Mouse (Mus musculus) liver, adult 2 months (tissue): ENCODE measurements around the gene Afm. TPM values are rescaled to one million over a fixed set of nuclear protein-coding genes. Genes with fewer than 3 reads are reported as not detected.
A peak's percentile ranks its signal among the peaks of the same experiment; 100 is the strongest.

ENCODE experiments used
- DNase-seq: peaks from one replicate; pipeline ENCODE4 v3.0.0-alpha.2; 2011; ENCODE audit warnings: low read depth, low spot score; ENCODE audit errors: extremely low read depth
- H3K27ac ChIP-seq: fragments of 200-500 bp; replicated peaks from 2 replicates; pipeline ENCODE4 v1.5.1; 2012; ENCODE audit warnings: low read depth, mild to moderate bottlenecking, control low read depth, inconsistent platforms, low read length; ENCODE audit not compliant: insufficient read depth
- H3K27me3 ChIP-seq: fragments of 200-500 bp; 2 replicates; pipeline ENCODE4 v1.6.1; 2012; ENCODE audit warnings: mild to moderate bottlenecking, moderate library complexity, low read length, inconsistent platforms; ENCODE audit not compliant: control insufficient read depth, insufficient read depth
- H3K36me3 ChIP-seq: fragments of 200-500 bp; 2 replicates; pipeline ENCODE4 v1.6.1; 2012; ENCODE audit warnings: low read length, inconsistent platforms; ENCODE audit not compliant: control insufficient read depth, insufficient read depth
- H3K4me1 ChIP-seq: fragments of 200-500 bp; 2 replicates; pipeline ENCODE4 v1.6.1; 2011; ENCODE audit warnings: low read length; ENCODE audit not compliant: control insufficient read depth, insufficient read depth
- H3K4me3 ChIP-seq: fragments of 200-500 bp; 2 replicates; pipeline ENCODE4 v1.5.1; 2011; ENCODE audit warnings: low read depth, mild to moderate bottlenecking, control low read depth, low read length, moderate library complexity; ENCODE audit not compliant: insufficient read depth
- H3K79me2 ChIP-seq: fragments of 200-500 bp; 2 replicates; pipeline ENCODE4 v1.6.1; 2012; ENCODE audit warnings: inconsistent platforms, mild to moderate bottlenecking, low read length, moderate library complexity; ENCODE audit not compliant: control insufficient read depth, insufficient read depth
- H3K9ac ChIP-seq: fragments of 200-500 bp; 2 replicates; pipeline ENCODE4 v1.6.1; 2012; ENCODE audit warnings: low read depth, mild to moderate bottlenecking, control low read depth, inconsistent platforms, low read length
- CTCF ChIP-seq: fragments of 200-500 bp; IDR thresholded peaks from 2 replicates; pipeline ENCODE4 v1.5.1; 2011; ENCODE audit warnings: low read depth, low read length, control low read depth
- POLR2A ChIP-seq: fragments of 200-500 bp; IDR thresholded peaks from 2 replicates; pipeline ENCODE4 v1.6.1; 2011; ENCODE audit warnings: low read length, control low read depth; ENCODE audit not compliant: insufficient read depth; ENCODE audit errors: extremely low read depth
- WGBS: fragments of 180-500 bp; shearing (Covaris S2); methylation state at CpG from one replicate; pipeline ENCODE4 v1.1.7; 2018; 5-methylcytosine and 5-hydroxymethylcytosine counted together
- polyA plus RNA-seq: library from polyadenylated mRNA; depleted of rRNA; stranded (reverse); fragments of >200 nt; gene quantifications from 2 replicates; pipeline ENCODE4 v1.2.3, GENCODE M21; 2012
- total RNA-seq: library from RNA; depleted of rRNA; stranded (reverse); fragments of >200 nt; gene quantifications from 2 replicates; pipeline ENCODE4 v1.2.3, GENCODE M21; 2014

The Afm gene
- total and polyA plus RNA-seq, 2 experiments = 108 to 234 TPM

GRCm38 (mm10) chr5:90556052-90556451 is 37.3 kb downstream of the Afm start:
- peaks cover 17% of the 10 kb centered on the region for H3K4me1 ChIP-seq
- H3K27me3 ChIP-seq = no peaks in the 10 kb centered on the region

GRCm38 (mm10) chr5:90560743-90561142 is 42.0 kb downstream of the Afm start, which contains the start of gene 5830473C10Rik:
5830473C10Rik (plus strand) TSS chr5:90561107.
- H3K27me3 ChIP-seq = no peaks in the 10 kb centered on the region
- peak within 1 kb of the TSS; percentile 100 for H3K27ac ChIP-seq
- WGBS = 22% methylated on average over 6 of the region's 6 CpGs
- H3K9ac ChIP-seq = peak within 1 kb of the TSS; percentile 91
- TF ChIP-seq POLR2A = no peak
- TF ChIP-seq CTCF = no peak
- peak; percentile 100 for DNase-seq
- H3K4me3 ChIP-seq = peak within 1 kb of the TSS; percentile 56
- H3K79me2 ChIP-seq = 0 out of 2 replicates have a peak, but pooled peaks cover 3% of the 10 kb centered on the region
- no peaks in the 10 kb centered on the region for H3K36me3 ChIP-seq
- H3K4me1 ChIP-seq = peaks cover 7% of the 10 kb centered on the region

More at GRCm38 (mm10) chr5:90556052-90556451, 37.3 kb downstream of the Afm start:
- no peak overlapping the region for H3K4me3 ChIP-seq
- DNase-seq = no peak
- no peaks in the 10 kb centered on the region for H3K79me2 ChIP-seq
- no peak for TF ChIP-seq POLR2A
- H3K36me3 ChIP-seq = peaks cover 12% of the 10 kb centered on the region
- WGBS = 43% methylated on average over 3 of the region's 3 CpGs
- H3K27ac ChIP-seq = peak overlapping the region; percentile 52; the same call in 1 of the 2 replicates
- no peak overlapping the region for H3K9ac ChIP-seq

- WGBS = 33% methylated on average over 11 of the region's 11 CpGs
These were observed 43.1 kb downstream of the Afm start for GRCm38 (mm10) chr5:90561721-90562275.

DNA sequence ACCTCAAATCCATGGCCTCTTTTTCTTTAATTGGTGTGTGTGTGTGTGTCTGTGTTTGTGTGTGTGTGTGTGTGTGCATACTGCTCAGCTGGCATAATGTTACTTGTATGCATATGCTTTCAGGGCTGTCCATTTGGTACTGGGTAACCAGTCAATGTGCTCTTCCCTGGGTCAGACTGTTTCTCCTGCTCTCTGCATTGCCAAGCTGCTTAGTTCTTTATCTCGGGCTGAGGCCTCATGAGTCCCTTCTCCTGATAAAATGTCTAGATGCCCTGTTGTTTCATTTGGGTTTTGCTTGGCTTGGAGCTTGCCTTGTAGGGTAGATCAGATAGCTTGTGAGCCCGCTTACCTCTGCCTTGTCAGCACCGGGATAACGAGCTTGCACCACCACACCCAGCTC is 44.1 kb downstream of the Afm start:
- peaks cover 6% of the 10 kb centered on the region; the same call in 1 of the 2 replicates for H3K36me3 ChIP-seq
- WGBS = 33% methylated on average over 4 of the region's 4 CpGs
- 0 out of 2 replicates have a peak, but pooled peaks cover 3% of the 10 kb centered on the region for H3K79me2 ChIP-seq
- peaks cover 17% of the 10 kb centered on the region for H3K4me1 ChIP-seq
- TF ChIP-seq POLR2A (no peak), CTCF (no peak)
- no peaks in the 10 kb centered on the region for H3K27me3 ChIP-seq
- DNase-seq = peak; percentile 61
- peak overlapping the region; percentile 55 for H3K27ac ChIP-seq
- H3K9ac ChIP-seq = peak overlapping the region; percentile 32
- peak overlapping the region; percentile 0; the same call in 1 of the 2 replicates for H3K4me3 ChIP-seq

More at GRCm38 (mm10) chr5:90561721-90562275, 43.1 kb downstream of the Afm start:
- H3K36me3 ChIP-seq = peaks cover 4% of the 10 kb centered on the region; the same call in 1 of the 2 replicates
- no peaks in the 10 kb centered on the region for H3K27me3 ChIP-seq
- H3K4me3 ChIP-seq = peak overlapping the region; percentile 56
- TF ChIP-seq CTCF (no peak), POLR2A (0 out of 2 replicates have a peak, but pooled peaks have one; percentile 43)
- peaks cover 9% of the 10 kb centered on the region for H3K4me1 ChIP-seq
- DNase-seq = peak; percentile 98
- 0 out of 2 replicates have a peak, but pooled peaks cover 3% of the 10 kb centered on the region for H3K79me2 ChIP-seq
- H3K27ac ChIP-seq = peak overlapping the region; percentile 100
- H3K9ac ChIP-seq = peak overlapping the region; percentile 91

DNA sequence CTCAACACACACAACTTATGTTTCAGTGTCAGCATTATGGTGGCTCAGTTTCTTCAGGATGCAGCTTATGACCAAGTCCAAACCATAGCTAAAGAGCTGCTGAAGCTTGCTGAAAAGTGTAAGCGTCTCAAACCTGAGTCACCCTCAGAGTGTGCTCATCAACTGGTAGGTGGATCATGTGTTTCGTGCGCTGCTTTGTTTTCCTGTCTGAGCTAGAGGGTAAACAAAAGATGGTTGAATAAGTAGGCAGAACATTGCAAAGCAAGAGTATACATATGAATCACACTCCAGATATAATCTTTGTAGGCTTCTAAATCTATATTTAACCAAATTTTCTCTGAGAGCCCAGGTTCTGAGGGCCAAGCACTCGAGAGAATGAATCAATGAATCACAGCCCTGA is 45.4 kb downstream of the Afm start:
- Histone ChIP-seq H3K27me3 (no peaks in the 10 kb centered on the region), H3K9ac (no peak overlapping the region), H3K27ac (peak overlapping the region; percentile 32), H3K79me2 (0 out of 2 replicates have a peak, but pooled peaks cover 3% of the 10 kb centered on the region), H3K4me3 (no peak overlapping the region), H3K36me3 (peaks cover 6% of the 10 kb centered on the region; the same call in 1 of the 2 replicates), H3K4me1 (peaks cover 18% of the 10 kb centered on the region)
- WGBS = 37% methylated on average over 4 of the region's 4 CpGs
- TF ChIP-seq POLR2A (no peak), CTCF (no peak)
- DNase-seq = no peak

GRCm38 (mm10) chr5:90565205-90565604 is 46.5 kb downstream of the Afm start:
- Histone ChIP-seq H3K36me3 (peaks cover 13% of the 10 kb centered on the region), H3K27ac (no peak overlapping the region; the same call in 1 of the 2 replicates), H3K79me2 (0 out of 2 replicates have a peak, but pooled peaks cover 3% of the 10 kb centered on the region), H3K4me3 (no peak overlapping the region), H3K4me1 (peaks cover 21% of the 10 kb centered on the region), H3K9ac (no peak overlapping the region), H3K27me3 (no peaks in the 10 kb centered on the region)
- no peak for TF ChIP-seq POLR2A
- WGBS = 52% methylated on average over 6 of the region's 6 CpGs
- DNase-seq = no peak
